ENCODE assay signal across 13 mouse cellular contexts in the genomic region with DNA sequence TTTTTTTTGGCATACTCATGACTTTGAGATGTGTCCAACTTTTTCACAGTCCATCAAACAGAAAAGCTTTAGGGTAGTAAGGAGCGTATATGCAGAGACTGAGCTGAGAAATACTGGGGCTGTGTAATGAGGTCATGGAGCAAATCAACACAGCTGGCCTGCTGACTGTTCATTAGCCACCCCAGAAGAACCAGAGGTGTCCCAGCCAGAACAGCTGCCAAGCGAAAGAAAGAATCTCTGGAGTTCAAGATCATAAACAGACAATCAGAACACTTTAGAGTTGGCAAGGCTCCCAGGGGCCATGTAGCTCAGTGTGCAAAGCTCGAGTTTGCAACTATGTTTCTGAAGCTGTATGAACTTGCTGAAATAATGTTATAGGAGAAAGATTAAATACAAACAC. TPM values are rescaled to one million over a fixed set of nuclear protein-coding genes. Genes with fewer than 3 reads are reported as not detected.
DNase-seq lines count a peak whose midpoint lies in the region; ATAC-seq and TF ChIP-seq lines count a peak whose summit lies in the region.
"Had no signal": no experiment of that assay in that cellular context is flagged by ENCODE, and none has a peak within 500 bp of the region (broad histone marks: within the 10 kb centered on the region; RNA-seq: fewer than 3 reads in every experiment).

No protein-coding gene starts in this region.

- no peak for TF ChIP-seq CTCF in midbrain, postnatal 0 days (IDR thresholded peaks at IDR 0.05)

- no peak for DNase-seq in heart, adult 11 months
- DNase-seq in midbrain, postnatal 0 days (ENCODE audit: low spot score), result peak; percentile 65
- no peak for DNase-seq in adrenal gland, adult (ENCODE audit: inconsistent age in 2 of 2, low spot score in 1 of 2)
- DNase-seq in T-cell, adult 2 months (ENCODE audit: low spot score), result no peak
- DNase-seq: adrenal gland, postnatal 36 days; right cerebral cortex, postnatal 4 days had no signal

- peak; percentile 48; the same call in 1 of the 2 replicates for ATAC-seq in heart, embryonic 12.5 days (ENCODE audit: insufficient number of reproducible peaks, low FRiP score)
- ATAC-seq in midbrain, postnatal 0 days (ENCODE audit: low FRiP score), result no peak
- ATAC-seq in midbrain, embryonic 16.5 days, result no peak
- peak; percentile 93 for ATAC-seq in intestine, embryonic 16.5 days
- no peak for ATAC-seq in CD4-positive, CD25-positive, alpha-beta regulatory T cell, adult 4 months
- ATAC-seq: inflammation-experienced regulatory T-cells, adult 6 months had no signal

- 50% methylated on average over 3 of the region's 3 CpGs for WGBS in heart, embryonic 12.5 days
- WGBS in midbrain, postnatal 0 days, result 67% methylated on average over 3 of the region's 3 CpGs
- WGBS in midbrain, embryonic 16.5 days, result 61% methylated on average over 3 of the region's 3 CpGs
- 42% methylated on average over 3 of the region's 3 CpGs for WGBS in intestine, embryonic 16.5 days

- no peak overlapping the region for H3K4me2 ChIP-seq in heart, embryonic 12.5 days
- H3K4me2 ChIP-seq in midbrain, postnatal 0 days (ENCODE audit: low read depth, low read length, poor library complexity, severe bottlenecking), result no peak overlapping the region
- H3K4me2 ChIP-seq in midbrain, embryonic 16.5 days (ENCODE audit: low read length), result no peak overlapping the region
- no peak overlapping the region for H3K4me2 ChIP-seq in intestine, embryonic 16.5 days (ENCODE audit: low read depth, low read length)
- H3K4me2 ChIP-seq: embryonic facial prominence, embryonic 13.5 days had no signal

- no peaks in the 10 kb centered on the region for H3K4me1 ChIP-seq in heart, embryonic 12.5 days (replicated peaks)
- H3K4me1 ChIP-seq in midbrain, postnatal 0 days (ENCODE audit: insufficient read depth, low read length), result no peaks in the 10 kb centered on the region
- H3K4me1 ChIP-seq in midbrain, embryonic 16.5 days (ENCODE audit: control insufficient read depth, insufficient read depth, low read length), result no peaks in the 10 kb centered on the region
- 0 out of 2 replicates have a peak, but pooled peaks cover 2% of the 10 kb centered on the region for H3K4me1 ChIP-seq in intestine, embryonic 16.5 days (ENCODE audit: control insufficient read depth, insufficient read depth, low read length)
- H3K4me1 ChIP-seq: embryonic facial prominence, embryonic 13.5 days; megakaryocyte, embryonic 14.5 days had no signal

- no peaks in the 10 kb centered on the region for H3K36me3 ChIP-seq in heart, embryonic 12.5 days
- H3K36me3 ChIP-seq in midbrain, postnatal 0 days (ENCODE audit: insufficient read depth, low read length), result no peaks in the 10 kb centered on the region
- no peaks in the 10 kb centered on the region for H3K36me3 ChIP-seq in midbrain, embryonic 16.5 days (ENCODE audit: control insufficient read depth, insufficient read depth, low read length)
- no peaks in the 10 kb centered on the region for H3K36me3 ChIP-seq in intestine, embryonic 16.5 days (ENCODE audit: control insufficient read depth, insufficient read depth, low read length)
- H3K36me3 ChIP-seq: embryonic facial prominence, embryonic 13.5 days had no signal

- H3K27me3 ChIP-seq in heart, embryonic 12.5 days (replicated peaks), result no peaks in the 10 kb centered on the region
- no peaks in the 10 kb centered on the region for H3K27me3 ChIP-seq in midbrain, postnatal 0 days (ENCODE audit: insufficient read depth, low read length)
- H3K27me3 ChIP-seq in midbrain, embryonic 16.5 days (ENCODE audit: control insufficient read depth, insufficient read depth, low read depth, low read length), result no peaks in the 10 kb centered on the region
- H3K27me3 ChIP-seq in intestine, embryonic 16.5 days (replicated peaks; ENCODE audit: control insufficient read depth, insufficient read depth, low read length), result no peaks in the 10 kb centered on the region
- H3K27me3 ChIP-seq: embryonic facial prominence, embryonic 13.5 days; megakaryocyte, embryonic 14.5 days had no signal

- H3K9me3 ChIP-seq in heart, embryonic 12.5 days (replicated peaks), result no peaks in the 10 kb centered on the region
- no peaks in the 10 kb centered on the region for H3K9me3 ChIP-seq in midbrain, postnatal 0 days (ENCODE audit: low read length)
- no peaks in the 10 kb centered on the region for H3K9me3 ChIP-seq in midbrain, embryonic 16.5 days (replicated peaks; ENCODE audit: control insufficient read depth, low read length, poor library complexity, severe bottlenecking)
- no peaks in the 10 kb centered on the region for H3K9me3 ChIP-seq in intestine, embryonic 16.5 days (ENCODE audit: control insufficient read depth, low read length)
- H3K9me3 ChIP-seq: embryonic facial prominence, embryonic 13.5 days had no signal

- no peak overlapping the region for H3K27ac ChIP-seq in heart, embryonic 12.5 days (ENCODE audit: poor library complexity, severe bottlenecking)
- H3K27ac ChIP-seq in midbrain, postnatal 0 days (ENCODE audit: low read depth, low read length), result no peak overlapping the region
- H3K27ac ChIP-seq in midbrain, embryonic 16.5 days (ENCODE audit: low read length), result no peak overlapping the region
- H3K27ac ChIP-seq in intestine, embryonic 16.5 days (ENCODE audit: low read length), result no peak overlapping the region
- H3K27ac ChIP-seq: embryonic facial prominence, embryonic 13.5 days had no signal

- no peak overlapping the region for H3K4me3 ChIP-seq in heart, embryonic 12.5 days
- no peak overlapping the region for H3K4me3 ChIP-seq in midbrain, postnatal 0 days (ENCODE audit: low read depth, low read length)
- H3K4me3 ChIP-seq in midbrain, embryonic 16.5 days (ENCODE audit: low read depth, low read length), result no peak overlapping the region
- H3K4me3 ChIP-seq in intestine, embryonic 16.5 days (ENCODE audit: low read length), result no peak overlapping the region
- H3K4me3 ChIP-seq: embryonic facial prominence, embryonic 13.5 days; megakaryocyte, embryonic 14.5 days had no signal

- H3K9ac ChIP-seq in heart, embryonic 12.5 days, result no peak overlapping the region
- no peak overlapping the region for H3K9ac ChIP-seq in midbrain, postnatal 0 days (replicated peaks; ENCODE audit: low read length, poor library complexity, severe bottlenecking)
- no peak overlapping the region for H3K9ac ChIP-seq in midbrain, embryonic 16.5 days (ENCODE audit: low read depth, low read length)
- H3K9ac ChIP-seq in intestine, embryonic 16.5 days (ENCODE audit: low read depth, low read length), result no peak overlapping the region
- H3K9ac ChIP-seq: embryonic facial prominence, embryonic 13.5 days had no signal

RNA-seq across cellular contexts. Expression of a gene that starts 35.1 kb away (rescaled TPM):
- 1.9 and 2.0 TPM in 2 replicates for polyA plus RNA-seq in heart, embryonic 12.5 days (2016; fragmentation: Nextera tagmentation; extraction: Ambion mirVana)
- 0.85 and 2.9 TPM in 2 replicates for total RNA-seq in midbrain, postnatal 0 days (2014; rRNA removed)
- polyA plus RNA-seq in midbrain, postnatal 0 days (2015; fragmentation: Nextera tagmentation; extraction: Ambion mirVana), result 0.20 and 1.1 TPM in 2 replicates
- polyA plus RNA-seq in midbrain, embryonic 16.5 days (2015; fragmentation: Nextera tagmentation; extraction: Ambion mirVana), result 0.42 and 0.64 TPM in 2 replicates
- 3.2 and 3.3 TPM in 2 replicates for polyA plus RNA-seq in intestine, embryonic 16.5 days (2015; fragmentation: Nextera tagmentation; extraction: Ambion mirVana)
- not detected for polyA plus RNA-seq in CD4-positive, CD25-positive, alpha-beta regulatory T cell, adult 4 months (2017; shearing (Covaris generic))
- polyA plus RNA-seq: inflammation-experienced regulatory T-cells, adult 6 months had no signal

Comparison
In these comparisons a context has a peak if more than half of its experiments do, and no peak if none do; other contexts are left out.
1. ATAC-seq: peak in heart, embryonic 12.5 days (single experiment) and intestine, embryonic 16.5 days (single experiment); none in midbrain, postnatal 0 days (single experiment), midbrain, embryonic 16.5 days (single experiment) and CD4-positive, CD25-positive, alpha-beta regulatory T cell, adult 4 months (single experiment).